Mouse (Mus musculus) layer of hippocampus, adult 2 months (tissue): ENCODE measurements around the gene Nlrc5. TPM values are rescaled to one million over a fixed set of nuclear protein-coding genes. Genes with fewer than 3 reads are reported as not detected.
A peak's percentile ranks its signal among the peaks of the same experiment; 100 is the strongest.
"Not testable (repeated sequence)": the region's sequence is repeated elsewhere in the genome, so short reads cannot be mapped to it uniquely, and the experiment has no call there.

Source experiments
- DNase-seq, 2 experiments: peaks; one replicate each; pipeline ENCODE4 v3.0.0; 2022; ENCODE audit warnings: low spot score in 2 of 2
- H3K27ac ChIP-seq: fragments of 200-600 bp; 2 replicates; pipeline ENCODE4 v1.8.1; 2022
- H3K4me3 ChIP-seq: fragments of 200-600 bp; 2 replicates; pipeline ENCODE4 v1.8.1; 2022; ENCODE audit warnings: mild to moderate bottlenecking
- CTCF ChIP-seq: fragments of 200-600 bp; conservative IDR thresholded peaks from 2 replicates; pipeline ENCODE4 v1.8.1; 2022; ENCODE audit warnings: antibody characterized with exemption, mild to moderate bottlenecking, moderate library complexity
- total RNA-seq, 2 experiments: library from RNA; stranded (reverse); gene quantifications; 2 replicates each; pipeline ENCODE4 v1.2.3; 2021

Gene Nlrc5
- total RNA-seq, 2 experiments from 2014 or later: 0.54 to 1.4 TPM

DNA sequence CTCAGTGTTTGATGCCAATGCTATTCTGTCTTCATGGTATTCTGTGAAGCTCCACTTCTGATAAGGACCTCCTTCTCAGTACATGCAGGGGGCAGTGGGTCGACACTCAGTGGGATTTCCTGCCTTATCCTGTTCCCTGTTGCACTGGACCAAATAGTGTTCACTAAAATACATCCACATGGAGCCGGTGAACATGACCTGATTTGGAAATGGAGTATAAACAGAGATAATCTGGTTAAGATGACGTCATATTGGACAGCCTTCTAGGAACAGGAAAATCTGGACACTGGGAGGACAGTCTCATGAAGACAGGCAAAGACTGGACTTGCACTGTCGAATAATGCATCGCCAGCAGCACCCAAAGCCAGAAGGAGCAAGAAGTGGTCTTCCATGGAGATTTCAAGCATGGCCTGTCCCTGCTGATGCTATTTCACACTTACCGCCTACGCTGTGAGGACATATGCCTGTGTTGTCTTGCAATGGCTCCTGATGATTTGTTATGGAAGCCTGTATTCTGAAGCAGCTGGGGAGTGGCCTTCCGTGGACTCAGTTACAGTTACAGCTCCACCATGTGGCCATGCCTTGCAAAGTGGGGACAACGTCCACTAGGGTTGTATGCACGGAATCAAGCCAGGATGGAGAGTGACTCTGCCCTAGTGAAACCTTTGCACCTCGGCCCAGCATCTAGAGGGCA lies 37.0 kb upstream of the Nlrc5 start:
- peak; percentile 19 to 23 for DNase-seq
- no peak overlapping the region for H3K27ac ChIP-seq
- peak; percentile 80 for TF ChIP-seq CTCF
- H3K4me3 ChIP-seq: no peak overlapping the region

DNA sequence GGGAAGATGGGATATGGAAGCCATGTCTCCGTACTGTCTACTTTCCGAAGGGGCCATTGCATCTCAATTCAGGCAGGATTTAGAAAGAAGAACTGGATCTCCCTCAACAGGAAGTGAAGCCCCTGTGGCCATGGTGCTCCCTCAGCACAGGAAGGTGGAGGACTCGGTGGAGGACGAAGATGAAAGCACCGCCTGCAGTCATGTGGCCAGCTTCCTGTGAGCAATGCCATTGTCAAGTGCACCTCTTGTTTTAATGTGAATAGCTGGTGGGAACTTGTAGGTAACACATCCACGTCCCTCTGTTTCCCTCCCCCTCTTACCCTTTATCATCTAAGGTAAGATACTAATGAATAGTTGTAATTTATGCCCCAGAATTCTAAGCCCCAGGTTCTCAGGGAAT lies 35.6 kb upstream of the Nlrc5 start:
- TF ChIP-seq CTCF: no peak
- H3K27ac ChIP-seq: no peak overlapping the region
- no peak for DNase-seq
- no peak overlapping the region for H3K4me3 ChIP-seq

DNA sequence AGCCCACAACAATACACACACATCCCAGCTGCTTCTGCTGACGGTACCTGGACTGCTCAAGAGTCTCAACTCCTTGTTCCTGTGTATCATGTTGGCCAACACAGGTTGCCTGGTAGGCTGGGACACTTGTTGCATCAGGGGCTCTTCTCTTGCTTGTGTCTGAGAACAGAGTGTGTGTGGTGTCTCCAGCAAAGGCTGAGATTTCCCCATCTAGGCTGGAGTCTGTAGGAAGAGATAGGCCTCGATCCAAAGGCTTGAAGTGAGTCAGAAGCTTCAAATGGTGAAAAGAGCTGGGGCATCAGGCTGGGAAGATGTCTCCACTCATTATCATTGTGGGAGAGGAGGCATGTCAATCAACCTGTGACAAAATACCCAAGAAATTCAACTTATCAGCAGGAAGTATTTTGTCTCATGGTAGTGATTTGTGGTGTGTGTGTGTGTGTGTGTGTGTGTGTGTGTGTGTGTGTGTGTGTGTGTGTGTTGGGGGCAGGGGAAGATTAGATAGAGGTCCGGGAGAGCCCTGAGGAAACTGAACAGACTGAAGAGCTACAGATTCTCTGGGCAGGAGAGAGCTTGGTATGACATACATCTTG lies 34.7 kb upstream of the Nlrc5 start:
- Histone ChIP-seq H3K4me3 (no peak overlapping the region), H3K27ac (no peak overlapping the region)
- TF ChIP-seq CTCF: no peak
- no peak for DNase-seq

DNA sequence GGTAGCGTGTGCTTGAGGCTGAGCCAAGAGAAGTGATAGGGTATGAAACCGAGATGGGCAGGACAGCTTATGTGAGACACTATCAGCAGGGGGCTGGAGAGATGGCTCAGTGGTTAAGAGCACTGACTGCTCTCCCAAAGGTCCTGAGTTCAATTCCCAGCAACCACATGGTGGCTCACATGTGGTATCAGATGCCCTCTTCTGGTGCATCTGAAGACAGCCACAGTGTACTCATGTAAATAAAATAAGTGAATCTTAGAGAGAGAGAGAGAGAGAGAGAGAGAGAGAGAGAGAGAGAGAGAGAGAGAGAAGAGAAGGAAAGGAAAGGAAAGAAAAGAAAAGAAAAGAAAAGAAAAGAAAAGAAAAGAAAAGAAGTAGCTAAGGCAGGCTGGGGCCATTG lies 34.2 kb upstream of the Nlrc5 start:
- not testable (repeated sequence) for H3K27ac ChIP-seq, H3K4me3 ChIP-seq, DNase-seq
- TF ChIP-seq CTCF: peak; percentile 23; the same call in 1 of the 2 replicates

DNA sequence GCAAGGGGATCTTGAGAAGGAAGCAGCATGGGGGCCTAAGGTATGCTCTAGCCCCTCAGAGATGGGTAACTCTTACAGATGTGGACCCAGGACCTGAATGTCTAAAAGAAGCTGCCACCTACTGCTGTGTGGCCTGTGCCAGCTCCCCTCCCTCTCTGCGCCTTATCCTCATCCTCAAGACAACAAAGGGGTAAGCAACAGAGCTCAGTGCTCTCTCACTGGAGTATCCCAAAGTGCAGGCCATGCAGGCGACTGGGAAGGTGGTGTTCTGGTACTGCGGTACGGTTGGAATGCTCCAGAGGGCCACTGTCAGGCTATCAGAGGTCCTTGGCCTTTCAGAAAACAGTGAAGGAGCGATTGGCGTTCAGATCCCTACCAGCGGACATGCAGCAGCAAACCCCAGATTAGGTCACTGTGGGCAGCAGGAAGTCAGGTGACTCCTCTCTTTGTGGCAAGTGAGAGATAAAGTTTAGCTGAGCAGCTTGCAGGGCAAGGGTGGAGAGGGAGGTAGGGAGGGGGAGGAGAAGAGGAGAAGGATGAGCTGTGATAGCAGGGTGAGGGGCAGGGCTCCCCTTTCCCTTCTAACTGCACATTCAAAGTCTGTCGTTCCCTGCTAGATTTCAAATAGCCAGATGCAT lies 25.6 kb upstream of the Nlrc5 start:
- Histone ChIP-seq H3K4me3 (no peak overlapping the region), H3K27ac (no peak overlapping the region)
- TF ChIP-seq CTCF: no peak
- no peak for DNase-seq

DNA sequence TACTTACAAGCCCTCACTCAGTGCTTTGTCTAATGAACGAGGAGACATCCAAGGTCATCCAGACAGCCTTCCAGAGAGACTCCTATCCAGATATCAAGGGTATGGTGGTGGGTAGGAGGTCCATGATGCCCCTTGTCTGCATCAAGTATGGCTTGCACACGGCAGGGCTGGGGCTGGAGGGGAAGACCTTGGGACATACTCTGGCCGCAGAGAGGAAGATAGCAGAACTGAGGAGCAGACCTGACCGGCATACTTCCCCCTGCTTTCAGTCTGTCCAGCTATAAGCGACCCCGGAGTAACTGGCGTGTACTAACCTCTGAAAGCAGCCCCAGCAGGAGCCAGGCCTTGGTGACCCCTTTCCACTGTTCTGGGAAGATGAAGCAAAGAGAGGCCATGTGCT lies 24.6 kb upstream of the Nlrc5 start:
- Histone ChIP-seq H3K4me3 (no peak overlapping the region), H3K27ac (no peak overlapping the region)
- no peak for DNase-seq
- TF ChIP-seq CTCF: no peak

DNA sequence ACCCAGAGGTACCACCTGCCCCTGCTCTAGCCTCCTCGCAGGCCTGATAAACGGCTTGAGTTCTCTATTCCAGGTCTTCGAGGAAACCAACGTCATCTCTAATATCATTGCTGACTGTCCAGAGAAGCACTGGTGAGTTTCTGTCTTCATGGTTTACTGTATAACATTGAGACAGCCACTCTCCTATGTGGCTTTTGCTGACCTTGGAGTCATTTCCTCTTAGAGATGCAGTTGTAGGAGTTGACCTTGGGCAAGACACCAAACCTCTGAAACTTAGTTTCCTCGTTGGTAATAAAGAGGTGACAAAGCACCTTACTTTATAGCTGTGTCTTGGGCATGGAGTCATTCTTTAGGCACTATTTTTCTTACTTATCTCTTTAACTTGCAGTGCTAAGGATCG lies 21.6 kb upstream of the Nlrc5 start:
- no peak overlapping the region for H3K4me3 ChIP-seq
- no peak for DNase-seq
- TF ChIP-seq CTCF: no peak
- H3K27ac ChIP-seq: no peak overlapping the region

DNA sequence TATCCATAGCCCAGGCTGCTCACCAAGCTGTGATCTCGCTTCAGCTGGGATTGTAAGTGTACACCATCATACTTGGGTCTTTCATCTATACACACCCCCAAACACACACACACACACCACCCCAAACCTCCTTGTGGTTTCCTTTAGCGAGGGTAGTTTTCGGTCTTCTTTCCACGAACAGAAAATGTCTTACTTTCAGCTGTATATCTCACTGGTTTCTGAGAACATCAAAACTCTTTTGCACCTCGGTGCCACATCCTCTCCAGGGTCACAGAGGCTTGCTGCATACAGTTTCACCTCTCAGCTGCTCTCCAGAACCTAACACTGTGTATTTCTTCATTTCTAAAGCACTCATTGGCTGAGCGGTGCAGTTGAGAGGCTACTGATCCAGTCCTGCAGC lies 20.6 kb upstream of the Nlrc5 start:
- DNase-seq: no peak

DNA sequence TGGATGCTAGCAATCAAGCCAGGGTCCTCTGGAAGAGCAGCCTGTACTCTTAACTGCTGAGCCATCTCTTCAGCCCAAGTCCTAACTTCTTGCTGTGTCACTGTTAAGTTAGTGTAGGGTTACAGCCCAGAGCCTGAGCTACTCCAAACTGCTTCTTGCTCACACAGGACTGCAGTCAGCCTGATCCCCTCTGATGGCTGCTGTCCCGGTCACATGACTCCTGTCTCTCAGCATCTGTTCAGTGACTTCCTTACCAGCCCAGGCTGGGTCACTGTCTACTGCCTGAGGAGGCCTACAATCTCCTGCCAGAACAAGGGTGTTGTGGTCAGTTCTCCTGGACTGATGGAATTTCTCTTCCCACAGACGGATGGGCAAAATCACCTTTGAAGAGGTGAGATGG lies 18.9 kb upstream of the Nlrc5 start:
- Histone ChIP-seq H3K4me3 (no peak overlapping the region), H3K27ac (no peak overlapping the region)
- no peak for TF ChIP-seq CTCF
- no peak for DNase-seq

More for the DNA sequence above, 20.6 kb upstream of the Nlrc5 start:
- Histone ChIP-seq H3K4me3 (no peak overlapping the region), H3K27ac (no peak overlapping the region)
- no peak for TF ChIP-seq CTCF

DNA sequence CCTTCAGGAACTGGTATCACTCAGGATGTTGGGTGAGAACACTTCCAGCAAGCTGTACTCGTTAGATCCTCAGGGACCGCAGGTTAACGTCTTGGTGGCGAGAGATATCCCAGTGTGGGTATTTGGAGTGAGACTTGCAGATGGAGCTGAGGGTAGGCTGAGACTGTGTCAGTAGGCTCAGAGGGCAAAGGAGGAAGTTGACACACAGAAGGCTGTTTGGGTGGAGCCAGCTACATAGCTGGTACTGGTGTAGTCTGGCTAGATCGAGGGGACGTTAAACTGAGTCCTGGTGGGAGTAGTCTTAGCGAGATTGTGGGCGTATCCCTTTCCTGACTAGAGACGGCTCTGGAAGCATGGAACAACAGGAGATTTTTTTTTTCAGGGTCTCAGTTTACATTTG lies 16.1 kb upstream of the Nlrc5 start:
- Histone ChIP-seq H3K27ac (no peak overlapping the region), H3K4me3 (no peak overlapping the region)
- TF ChIP-seq CTCF: no peak
- no peak for DNase-seq

DNA sequence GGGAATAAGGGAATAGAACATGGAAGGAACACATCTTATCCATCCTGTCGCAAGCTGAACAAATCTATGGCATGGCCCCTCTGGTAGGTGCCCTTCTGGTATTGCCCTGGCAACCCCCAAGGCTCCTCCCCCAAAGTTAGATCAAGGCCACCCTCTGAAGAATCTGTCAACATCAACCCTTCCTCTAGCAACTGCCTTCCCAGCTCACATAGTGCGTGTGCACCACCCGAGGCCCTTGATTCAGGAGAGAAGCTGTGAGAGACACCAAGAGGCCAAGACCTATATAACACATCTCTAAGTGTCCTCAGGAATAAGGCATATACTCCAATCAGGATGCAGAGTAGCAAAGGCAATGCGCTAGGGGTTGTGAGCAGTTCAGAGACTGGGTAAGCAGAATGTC lies 11.9 kb upstream of the Nlrc5 start:
- no peak overlapping the region for H3K4me3 ChIP-seq
- no peak overlapping the region for H3K27ac ChIP-seq
- no peak for TF ChIP-seq CTCF
- DNase-seq: no peak

DNA sequence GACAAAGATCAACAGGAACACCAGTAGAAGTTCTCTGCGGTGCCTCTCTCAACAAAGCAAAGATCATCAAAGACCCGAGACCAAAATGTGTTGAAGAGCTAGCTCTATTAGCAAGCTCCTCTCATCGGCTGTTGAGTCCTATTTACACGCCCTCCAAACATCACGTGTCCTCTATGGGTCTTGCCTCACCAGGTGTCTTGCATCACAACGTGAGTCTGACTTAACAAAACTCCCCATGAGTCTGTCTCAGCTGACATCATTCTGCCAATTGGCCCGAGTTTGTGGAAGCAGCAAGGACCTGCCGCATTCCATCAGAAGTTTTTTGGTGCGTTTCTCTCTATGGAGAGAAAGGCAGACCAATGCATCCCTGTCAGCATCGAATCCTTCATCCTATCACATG lies 6.2 kb upstream of the Nlrc5 start:
- Histone ChIP-seq H3K27ac (no peak overlapping the region), H3K4me3 (no peak overlapping the region)
- no peak for DNase-seq
- no peak for TF ChIP-seq CTCF

DNA sequence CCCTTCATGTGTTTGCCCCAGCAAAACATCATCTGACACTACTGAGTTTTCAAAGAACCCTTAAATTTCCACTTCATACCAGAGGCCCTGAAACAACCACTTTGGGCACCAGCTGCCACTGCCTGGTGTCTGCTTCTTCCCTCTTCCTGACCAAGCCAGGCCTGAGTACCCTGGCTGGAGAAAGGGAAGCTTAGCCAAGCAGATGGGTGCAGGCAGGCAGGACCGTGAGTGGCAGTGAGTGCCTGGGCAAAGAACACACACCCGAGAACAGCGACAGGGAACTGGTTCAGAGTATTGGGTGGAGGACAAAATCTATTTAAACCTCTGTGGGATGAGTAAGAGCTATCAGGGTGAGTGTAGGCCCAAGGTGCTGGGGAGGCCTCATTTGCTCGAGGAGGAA lies 5.7 kb upstream of the Nlrc5 start:
- no peak overlapping the region for H3K4me3 ChIP-seq
- H3K27ac ChIP-seq: no peak overlapping the region
- no peak for DNase-seq
- no peak for TF ChIP-seq CTCF

DNA sequence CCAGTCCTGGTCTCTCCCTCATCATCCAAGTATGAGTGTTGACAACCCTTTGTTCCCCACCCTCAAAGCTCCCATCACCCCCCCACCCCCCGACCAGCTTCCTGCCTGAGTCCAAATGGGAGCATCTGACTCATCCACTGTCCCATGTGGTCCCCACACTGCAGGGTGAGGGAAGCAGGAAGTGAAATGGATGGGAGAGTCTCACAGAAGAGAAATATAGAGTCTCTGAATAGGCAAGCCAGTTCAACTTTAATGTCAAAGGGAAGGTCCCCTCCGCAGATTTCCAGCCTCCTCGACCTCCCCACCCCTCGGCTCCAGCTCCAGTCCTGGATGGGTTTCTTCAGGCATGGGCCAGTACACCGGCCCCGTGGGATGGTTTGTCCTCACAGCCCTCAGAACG lies 4.8 kb upstream of the Nlrc5 start:
- H3K4me3 ChIP-seq: no peak overlapping the region
- no peak for TF ChIP-seq CTCF

More for the DNA sequence above, 4.8 kb upstream of the Nlrc5 start:
- no peak overlapping the region for H3K27ac ChIP-seq
- no peak for DNase-seq
